Mouse (Mus musculus): Measurements from ENCODE around the gene Tnrc6a.

Gene Tnrc6a

DNA sequence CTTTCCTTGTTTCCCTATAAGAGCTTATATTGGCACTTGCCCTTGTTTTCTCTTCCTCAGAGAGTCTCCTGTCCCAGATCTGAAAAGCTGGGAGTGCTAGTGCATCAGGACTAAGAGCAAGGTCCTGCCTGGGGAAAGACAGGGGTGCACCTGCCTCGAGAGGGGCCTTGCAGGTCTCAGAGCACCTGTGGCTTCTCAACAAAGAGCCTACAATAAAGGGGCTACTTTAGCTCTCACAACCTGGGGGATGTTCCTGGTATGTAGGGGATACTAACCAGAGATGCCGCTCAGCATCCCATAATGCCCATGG is 96.9 kb downstream of the Tnrc6a start:
- DNase-seq (ENCODE audit: extremely low read depth, low read depth, low spot score): no peak

DNA sequence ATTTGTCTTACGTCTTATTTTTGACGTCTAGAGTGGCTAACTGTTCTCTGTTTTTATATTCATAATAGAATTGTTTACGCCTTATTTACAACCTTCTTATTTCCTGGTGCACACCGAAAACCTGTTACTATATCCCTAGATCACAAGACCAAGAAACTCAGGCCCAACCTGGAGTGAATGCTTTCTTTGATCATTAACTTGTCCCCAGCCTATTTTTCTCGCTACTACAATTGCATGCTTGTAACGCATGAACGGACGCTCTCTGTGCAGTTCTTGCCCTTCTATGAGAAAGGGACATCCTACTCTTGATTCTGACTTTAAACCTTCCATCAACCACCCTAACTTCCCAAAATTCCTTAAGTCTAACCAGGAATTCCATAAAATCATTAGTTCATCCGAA is 100.4 kb downstream of the Tnrc6a start:
- DNase-seq (ENCODE audit: extremely low read depth, low read depth, low spot score): no peak

- no peak for DNase-seq (ENCODE audit: extremely low read depth, low read depth, low spot score)
Measured at GRCm38 (mm10) chr7:123225159-123225558, 101.5 kb downstream of the Tnrc6a start.

DNA sequence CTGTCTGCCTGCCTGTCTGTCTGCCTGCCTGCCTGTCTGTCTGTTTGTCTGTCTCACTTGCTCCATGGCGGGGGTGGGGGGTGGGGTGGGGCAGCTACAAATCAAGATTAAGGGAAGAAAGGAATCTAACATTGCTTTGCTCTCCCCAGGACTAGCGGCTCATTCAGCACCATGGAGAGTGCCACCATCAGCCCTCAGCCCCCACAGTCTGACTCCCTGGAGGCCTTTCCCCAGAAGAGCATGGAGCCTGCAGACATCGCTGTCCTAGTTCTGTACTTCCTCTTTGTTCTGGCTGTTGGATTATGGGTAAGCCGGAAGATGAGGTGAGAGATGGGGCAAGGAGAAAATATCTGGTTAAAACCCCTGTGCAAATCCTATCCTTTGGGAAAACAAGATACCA is 111.8 kb downstream of the Tnrc6a start:
- no peak for DNase-seq (ENCODE audit: extremely low read depth, low read depth, low spot score)

DNA sequence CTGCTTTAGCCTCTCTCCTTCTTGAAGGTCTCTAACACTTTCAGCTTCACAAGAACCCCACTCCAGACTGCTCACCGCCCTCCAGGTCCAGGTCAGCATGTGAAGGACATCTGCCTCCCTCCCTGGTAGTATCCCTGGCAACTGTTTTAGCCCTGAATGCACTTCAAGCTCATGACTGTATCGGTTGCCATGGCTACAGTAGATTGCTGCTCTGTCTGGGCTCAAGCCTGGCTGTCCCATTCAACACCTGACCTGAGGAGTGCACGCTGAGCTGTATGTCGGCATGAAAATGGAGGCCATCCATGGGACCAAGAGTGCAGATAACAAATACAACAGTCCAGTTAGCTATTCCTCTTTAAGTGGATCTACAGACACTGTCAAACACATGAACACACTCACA is 114.9 kb downstream of the Tnrc6a start:
- no peak for DNase-seq (ENCODE audit: extremely low read depth, low read depth, low spot score)

- no peak for DNase-seq (ENCODE audit: extremely low read depth, low read depth, low spot score)
Measured at GRCm38 (mm10) chr7:123240064-123240463, 116.4 kb downstream of the Tnrc6a start.

DNA sequence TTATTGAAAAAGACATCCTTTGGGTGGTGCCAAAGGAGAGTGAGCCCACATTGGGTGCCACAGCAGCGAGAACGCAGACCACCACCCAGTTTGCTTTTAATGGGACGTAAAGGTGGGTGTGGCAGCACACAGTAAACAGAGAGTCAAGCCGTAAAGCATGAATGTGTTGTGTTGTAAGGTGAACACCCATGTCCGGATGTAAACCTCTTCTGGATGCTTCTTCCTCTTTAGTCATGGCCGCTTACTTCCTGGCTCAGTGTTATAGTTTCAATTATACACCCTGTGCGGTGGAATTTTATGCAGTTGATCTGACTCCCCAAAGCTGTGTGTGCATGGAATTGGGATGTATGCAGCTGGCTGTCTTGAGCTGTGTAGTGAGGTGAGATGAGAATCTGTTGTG is 118.6 kb downstream of the Tnrc6a start:
- DNase-seq (ENCODE audit: extremely low read depth, low read depth, low spot score): no peak

GRCm38 (mm10) chr7:123244833-123245232 is 121.1 kb downstream of the Tnrc6a start:
- DNase-seq (ENCODE audit: extremely low read depth, low read depth, low spot score): no peak
